Mouse (Mus musculus) C2C12 (cell line): ENCODE data around the gene Tbc1d8. TPM values are rescaled to one million over a fixed set of nuclear protein-coding genes. Genes with fewer than 3 reads are reported as not detected.

Experiments
- H3K27me3 ChIP-seq: one replicate; pipeline ENCODE4 v1.6.1; 2011; ENCODE audit not compliant: control insufficient read depth, insufficient read depth, insufficient read length
- H3K36me3 ChIP-seq: one replicate; pipeline ENCODE4 v1.6.1; 2011; ENCODE audit not compliant: control insufficient read depth, insufficient read depth
- H3K4me3 ChIP-seq: one replicate; pipeline ENCODE4 v1.5.1; 2011; ENCODE audit warnings: mild to moderate bottlenecking, control low read depth; ENCODE audit not compliant: poor library complexity, insufficient read depth, severe bottlenecking
- H3K79me2 ChIP-seq: one replicate; pipeline ENCODE4 v1.6.1; 2011; ENCODE audit not compliant: control insufficient read depth, insufficient read depth
- H3K79me3 ChIP-seq: one replicate; pipeline ENCODE4 v1.6.1; 2011; ENCODE audit warnings: low read depth, control low read depth
- H3ac ChIP-seq: one replicate; pipeline ENCODE3; 2011; ENCODE audit warnings: low read depth; ENCODE audit not compliant: control insufficient read depth, insufficient read length
- CEBPB ChIP-seq: IDR thresholded peaks from one replicate; pipeline ENCODE4 v1.6.1; 2011; ENCODE audit warnings: low read depth, mild to moderate bottlenecking, control low read depth, moderate library complexity
- CTCF ChIP-seq: IDR thresholded peaks from one replicate; pipeline ENCODE4 v1.5.1; 2011; ENCODE audit not compliant: control insufficient read depth, insufficient read depth, insufficient read length
- FOSL1 ChIP-seq: IDR thresholded peaks from one replicate; pipeline ENCODE4 v1.8.0; 2011; ENCODE audit warnings: mild to moderate bottlenecking, low read length; ENCODE audit not compliant: poor library complexity, insufficient read depth, severe bottlenecking
- MAX ChIP-seq: IDR thresholded peaks from one replicate; pipeline ENCODE4 v1.6.1; 2011; ENCODE audit warnings: mild to moderate bottlenecking, control low read depth
- MYOD1 ChIP-seq: IDR thresholded peaks from one replicate; pipeline ENCODE4 v1.6.1; 2011; ENCODE audit warnings: low read depth; ENCODE audit not compliant: control insufficient read depth, insufficient read length
- MYOG ChIP-seq: IDR thresholded peaks from one replicate; pipeline ENCODE4 v1.6.1; 2011; ENCODE audit not compliant: control insufficient read depth, insufficient read length; ENCODE audit errors: extremely low read depth
- USF1 ChIP-seq: IDR thresholded peaks from one replicate; pipeline ENCODE4 v1.6.1; 2011; ENCODE audit warnings: low read depth, mild to moderate bottlenecking, control low read depth, moderate library complexity
- polyA plus RNA-seq: library from polyadenylated mRNA; unstranded; fragments of >200 nt; fragmentation: generic; extraction: Trizol; gene quantifications from one replicate; pipeline ENCODE4 v1.2.1, GENCODE M21; 2012; ENCODE audit warnings: missing spikeins

The Tbc1d8 gene
- polyA plus RNA-seq, 1 experiment: 0.43 TPM

DNA sequence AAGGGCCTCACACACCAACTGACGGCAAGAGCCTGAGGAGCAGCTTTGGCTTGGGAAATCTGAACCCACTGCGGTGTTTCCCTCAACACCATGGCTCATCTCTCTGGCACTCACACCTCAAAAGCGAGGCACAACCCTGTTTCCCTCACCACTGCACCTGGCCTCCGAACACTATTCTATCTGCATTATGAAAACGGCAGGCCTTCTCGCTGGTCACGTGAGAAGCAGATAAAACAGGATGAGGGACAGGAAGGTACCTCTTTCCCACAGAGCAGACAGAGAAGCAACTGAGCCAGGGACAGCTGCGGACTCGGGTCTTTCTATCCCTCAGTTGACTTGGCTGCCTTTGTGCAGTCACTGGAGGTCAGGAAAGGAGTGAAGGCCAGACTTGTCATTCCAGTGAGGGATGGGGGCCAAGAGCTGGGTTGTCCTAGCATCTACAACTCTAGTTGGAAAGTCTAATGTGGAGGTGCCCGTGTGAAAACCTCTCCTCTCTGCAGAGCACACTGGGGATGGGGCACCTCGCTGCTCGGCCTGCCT, 29.2 kb downstream of the Tbc1d8 start:
- H3K36me3 ChIP-seq: no peaks in the 10 kb centered on the region
- TF ChIP-seq MYOD1 (no peak), CEBPB (no peak), FOSL1 (no peak), MAX (no peak), USF1 (no peak), MYOG (no peak), CTCF (no peak)
- no peak overlapping the region for H3K4me3 ChIP-seq
- H3ac ChIP-seq: no peak overlapping the region
- no peaks in the 10 kb centered on the region for H3K79me2 ChIP-seq
- peaks cover 10% of the 10 kb centered on the region for H3K27me3 ChIP-seq
- H3K79me3 ChIP-seq: no peaks in the 10 kb centered on the region

DNA sequence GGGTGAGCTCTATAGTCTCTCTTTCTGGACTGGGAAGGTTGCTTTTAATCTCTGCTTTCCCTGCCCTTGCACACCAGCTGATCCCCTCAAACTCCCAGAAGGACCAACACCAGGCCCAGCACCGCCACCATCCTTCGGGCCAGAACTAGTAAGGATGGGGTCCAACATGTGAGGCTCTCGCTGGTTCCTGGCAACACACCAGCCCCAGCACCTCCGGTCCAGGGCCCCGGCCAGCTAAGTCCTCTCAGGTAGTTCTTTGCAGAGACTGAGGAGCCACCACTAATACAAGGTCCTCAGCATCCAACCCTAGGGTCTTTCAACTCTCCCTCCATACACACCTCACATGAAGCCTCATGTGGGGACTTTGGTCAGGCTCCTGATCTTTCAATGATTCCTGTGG, 29.7 kb downstream of the Tbc1d8 start:
- no peaks in the 10 kb centered on the region for H3K79me3 ChIP-seq
- H3ac ChIP-seq: no peak overlapping the region
- TF ChIP-seq FOSL1 (no peak), CTCF (no peak), USF1 (no peak)
- peaks cover 11% of the 10 kb centered on the region for H3K27me3 ChIP-seq
- no peak overlapping the region for H3K4me3 ChIP-seq
- H3K36me3 ChIP-seq: no peaks in the 10 kb centered on the region
- H3K79me2 ChIP-seq: no peaks in the 10 kb centered on the region

DNA sequence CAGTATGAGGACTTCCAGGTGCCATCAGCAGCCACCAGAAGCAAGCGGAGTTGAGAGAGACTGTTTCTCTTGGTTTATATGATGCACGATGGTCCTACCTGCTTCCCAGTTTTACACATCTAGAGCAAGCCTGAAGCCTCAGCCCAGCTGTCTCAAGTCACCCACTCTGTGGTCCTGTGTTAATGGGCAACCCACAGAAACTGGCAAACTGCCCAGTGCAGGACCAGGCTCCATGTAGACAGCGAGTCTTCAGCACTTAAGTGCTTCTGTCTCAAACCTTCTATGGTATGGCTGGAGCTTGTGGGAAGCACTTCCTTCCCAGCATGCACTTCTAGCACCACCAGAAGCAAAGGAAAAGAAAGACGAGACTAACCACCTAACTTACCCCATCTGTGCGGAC, 30.3 kb downstream of the Tbc1d8 start:
- TF ChIP-seq CTCF (no peak), USF1 (no peak), CEBPB (no peak), MAX (no peak), MYOD1 (no peak), FOSL1 (no peak), MYOG (no peak)

DNA sequence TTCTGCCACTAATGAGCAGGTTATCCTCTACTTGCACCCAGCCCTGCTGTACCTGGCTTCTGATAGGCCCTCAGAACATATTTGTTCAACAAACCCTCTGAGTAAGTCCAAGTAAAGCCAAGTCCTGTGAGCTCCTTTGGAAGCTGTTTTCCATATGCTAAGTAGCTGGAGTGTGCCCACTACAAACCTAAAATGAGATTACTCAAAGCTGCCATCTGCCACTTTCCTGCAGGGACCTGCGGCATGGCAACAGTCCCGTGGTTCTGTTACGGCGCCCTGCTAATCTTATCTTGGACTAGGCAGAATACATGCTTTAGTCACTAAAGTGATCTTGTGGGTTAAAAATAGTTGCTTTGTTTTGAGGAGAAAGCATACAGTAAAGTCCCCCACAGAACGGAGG, 32.4 kb downstream of the Tbc1d8 start:
- no peaks in the 10 kb centered on the region for H3K79me2 ChIP-seq
- no peak overlapping the region for H3K4me3 ChIP-seq
- no peak overlapping the region for H3ac ChIP-seq
- H3K27me3 ChIP-seq: peaks cover 20% of the 10 kb centered on the region
- H3K36me3 ChIP-seq: no peaks in the 10 kb centered on the region
- no peak for TF ChIP-seq MAX
- no peak for TF ChIP-seq FOSL1
- H3K79me3 ChIP-seq: no peaks in the 10 kb centered on the region

More for the DNA sequence above, 30.3 kb downstream of the Tbc1d8 start:
- H3K79me2 ChIP-seq: no peaks in the 10 kb centered on the region
- no peaks in the 10 kb centered on the region for H3K79me3 ChIP-seq
- no peaks in the 10 kb centered on the region for H3K36me3 ChIP-seq
- H3K4me3 ChIP-seq: no peak overlapping the region
- peaks cover 16% of the 10 kb centered on the region for H3K27me3 ChIP-seq
- H3ac ChIP-seq: no peak overlapping the region

DNA sequence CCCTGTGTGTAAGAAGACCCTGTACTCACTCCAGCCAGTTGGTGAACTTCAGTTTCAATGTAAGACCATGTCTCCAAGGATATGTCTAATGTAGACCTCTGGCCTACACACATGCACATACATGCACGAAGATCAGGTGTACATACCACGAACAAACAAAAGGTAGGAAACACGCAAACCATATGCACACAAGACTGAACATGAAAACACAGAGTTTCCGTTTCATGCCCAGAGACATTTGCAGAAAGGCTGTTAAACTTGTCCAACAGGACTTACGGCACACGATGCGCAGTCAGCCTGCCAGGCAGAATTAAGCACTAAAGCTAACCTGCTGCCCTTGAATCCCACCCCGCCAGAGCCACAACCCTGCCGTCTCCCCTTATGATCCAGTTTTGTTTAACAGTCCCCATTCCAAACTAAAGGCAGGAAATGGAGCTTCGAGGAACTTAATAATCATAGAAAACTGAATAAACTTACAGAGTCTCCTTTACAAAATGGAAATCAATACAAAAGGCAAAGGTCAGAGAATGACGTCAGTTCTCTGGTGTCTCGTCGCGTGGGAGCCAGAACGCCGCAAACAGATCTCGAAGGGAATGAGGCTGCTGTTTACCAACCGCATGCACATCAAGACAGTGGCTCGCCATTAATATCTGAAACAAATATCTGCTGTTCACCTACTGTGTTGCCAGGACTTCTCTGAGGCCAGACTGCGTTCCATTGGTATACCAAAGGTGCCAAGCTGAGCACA, 33.1 kb downstream of the Tbc1d8 start:
- Histone ChIP-seq H3K79me3 (no peaks in the 10 kb centered on the region), H3K4me3 (no peak overlapping the region), H3K27me3 (peaks cover 20% of the 10 kb centered on the region), H3ac (no peak overlapping the region), H3K79me2 (no peaks in the 10 kb centered on the region), H3K36me3 (no peaks in the 10 kb centered on the region)
- TF ChIP-seq USF1 (no peak), CEBPB (no peak), MAX (no peak), MYOD1 (no peak), FOSL1 (no peak), MYOG (no peak), CTCF (no peak)

DNA sequence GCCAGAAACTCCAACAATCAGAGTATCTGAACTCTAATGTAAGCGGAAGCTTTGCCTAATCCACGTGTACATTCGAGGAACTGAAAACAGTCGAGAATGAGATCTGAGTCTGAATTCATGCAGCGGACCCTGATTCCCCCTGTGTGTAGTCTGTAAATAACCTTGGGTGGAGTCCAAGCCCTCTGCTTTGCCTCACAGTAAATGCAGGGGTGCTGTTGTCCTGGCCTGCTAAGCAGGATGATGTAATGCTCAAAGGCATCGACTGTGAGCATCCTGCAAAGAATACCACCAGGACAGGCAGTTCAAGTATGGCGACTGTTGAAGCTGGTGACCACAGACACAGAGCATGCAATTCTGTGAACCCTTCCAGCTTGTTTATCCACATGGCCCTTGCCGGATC, 34.8 kb downstream of the Tbc1d8 start:
- Histone ChIP-seq H3K36me3 (no peaks in the 10 kb centered on the region), H3K27me3 (peaks cover 22% of the 10 kb centered on the region), H3ac (no peak overlapping the region), H3K79me2 (no peaks in the 10 kb centered on the region), H3K4me3 (no peak overlapping the region), H3K79me3 (no peaks in the 10 kb centered on the region)
- TF ChIP-seq MAX (no peak), CEBPB (no peak), CTCF (no peak), MYOD1 (no peak), USF1 (no peak), MYOG (no peak), FOSL1 (no peak)
